In the genomic region with DNA sequence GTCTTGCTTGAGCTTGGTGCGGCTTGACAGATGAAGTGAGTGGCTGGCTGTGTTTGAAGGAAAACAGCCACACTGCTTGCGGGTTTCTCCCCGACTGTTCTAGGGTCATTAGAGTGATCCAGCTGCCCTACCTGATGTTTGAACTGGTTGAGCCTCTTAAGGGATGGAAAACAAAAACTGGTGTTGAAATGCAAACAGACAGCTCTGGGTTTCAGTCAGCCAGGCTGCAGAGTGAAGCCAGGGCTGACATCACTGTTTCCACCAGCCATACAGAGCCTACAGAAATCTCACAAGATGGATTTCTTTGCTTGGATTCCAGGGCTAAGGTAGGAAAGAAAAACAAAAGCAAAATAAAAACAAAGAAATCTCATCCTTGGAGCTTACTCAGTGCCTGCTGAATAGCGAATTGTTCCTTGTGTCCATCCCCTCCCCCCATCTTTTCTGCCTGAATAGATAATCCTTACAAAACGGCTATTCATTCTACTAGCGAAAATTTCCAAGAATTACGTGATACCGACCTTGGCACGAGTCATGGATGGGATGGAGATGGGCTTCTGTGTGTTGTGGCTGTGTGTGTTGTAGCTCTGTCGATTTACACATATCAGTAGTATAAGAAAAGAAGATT, we compare ENCODE assay signal across 8 mouse cellular contexts. TPM values are rescaled to one million over a fixed set of nuclear protein-coding genes. Genes with fewer than 3 reads are reported as not detected.
DNase-seq lines count a peak whose midpoint lies in the region; ATAC-seq and TF ChIP-seq lines count a peak whose summit lies in the region.
"Had no signal": no experiment of that assay in that cellular context is flagged by ENCODE, and none has a peak within 500 bp of the region (broad histone marks: within the 10 kb centered on the region; RNA-seq: fewer than 3 reads in every experiment).

No protein-coding gene starts in this region.

- no peak for ATAC-seq in neural tube, embryonic 11.5 days (ENCODE audit: insufficient read depth, low FRiP score, low TSS enrichment)
- ATAC-seq in forebrain, postnatal 0 days = peak; percentile 50
- peak; percentile 37; the same call in 1 of the 2 replicates for ATAC-seq in liver, embryonic 15.5 days (ENCODE audit: insufficient read depth)

- H3K27me3 ChIP-seq in neural tube, embryonic 11.5 days (ENCODE audit: control insufficient read depth, insufficient read depth, low read length) = no peaks in the 10 kb centered on the region
- no peaks in the 10 kb centered on the region for H3K27me3 ChIP-seq in forebrain, postnatal 0 days (ENCODE audit: insufficient read depth, low read length)
- no peaks in the 10 kb centered on the region for H3K27me3 ChIP-seq in liver, embryonic 15.5 days

- no peak for DNase-seq in neural tube, embryonic 11.5 days (ENCODE audit: low spot score)
- no peak for DNase-seq in neural tube, embryonic 10.5 days (ENCODE audit: extremely low spot score, low spot score)
- DNase-seq in forebrain, postnatal 0 days = peak; percentile 56
- DNase-seq in B cell, adult 2 months = no peak
- no peak for DNase-seq in spleen, postnatal 14 days (ENCODE audit: low spot score in 2 of 2)
- no peak for DNase-seq in urinary bladder, postnatal 10 days (ENCODE audit: low spot score)
- DNase-seq: cerebellum, postnatal 25 days had no signal

- no peaks in the 10 kb centered on the region for H3K36me3 ChIP-seq in neural tube, embryonic 11.5 days (ENCODE audit: control insufficient read depth, insufficient read depth, low read length)
- H3K36me3 ChIP-seq in forebrain, postnatal 0 days (ENCODE audit: insufficient read depth) = no peaks in the 10 kb centered on the region
- H3K36me3 ChIP-seq in liver, embryonic 15.5 days (replicated peaks) = no peaks in the 10 kb centered on the region

- 0 out of 2 replicates have a peak, but pooled peaks cover 6% of the 10 kb centered on the region for H3K4me1 ChIP-seq in neural tube, embryonic 11.5 days (ENCODE audit: control insufficient read depth, insufficient read depth, low read length)
- peaks cover 11% of the 10 kb centered on the region for H3K4me1 ChIP-seq in forebrain, postnatal 0 days (ENCODE audit: insufficient read depth)
- peaks cover 9% of the 10 kb centered on the region for H3K4me1 ChIP-seq in liver, embryonic 15.5 days (replicated peaks)

- H3K9me3 ChIP-seq in neural tube, embryonic 11.5 days (ENCODE audit: control insufficient read depth, low read length) = no peaks in the 10 kb centered on the region
- no peaks in the 10 kb centered on the region for H3K9me3 ChIP-seq in forebrain, postnatal 0 days (ENCODE audit: low read length)
- H3K9me3 ChIP-seq in liver, embryonic 15.5 days (replicated peaks) = no peaks in the 10 kb centered on the region

- no peak overlapping the region for H3K9ac ChIP-seq in neural tube, embryonic 11.5 days (ENCODE audit: low read length)
- no peak overlapping the region; the same call in 1 of the 2 replicates for H3K9ac ChIP-seq in forebrain, postnatal 0 days
- no peak overlapping the region for H3K9ac ChIP-seq in liver, embryonic 15.5 days

- no peak for TF ChIP-seq CTCF in forebrain, postnatal 0 days (IDR thresholded peaks at IDR 0.05; ENCODE audit: low read depth)

- no peak overlapping the region for H3K4me3 ChIP-seq in neural tube, embryonic 11.5 days (ENCODE audit: low read depth, low read length)
- no peak overlapping the region for H3K4me3 ChIP-seq in forebrain, postnatal 0 days (ENCODE audit: low read depth, low read length)
- H3K4me3 ChIP-seq in liver, embryonic 15.5 days (replicated peaks) = no peak overlapping the region

- WGBS in neural tube, embryonic 11.5 days = 28% methylated on average over 10 of the region's 10 CpGs
- WGBS in forebrain, postnatal 0 days = 13% methylated on average over 10 of the region's 10 CpGs
- 43% methylated on average over 10 of the region's 10 CpGs for WGBS in liver, embryonic 15.5 days (ENCODE audit: insufficient replicate concordance)

- H3K27ac ChIP-seq in neural tube, embryonic 11.5 days (ENCODE audit: low read depth, low read length) = no peak overlapping the region
- no peak overlapping the region for H3K27ac ChIP-seq in forebrain, postnatal 0 days (ENCODE audit: low read depth, low read length)
- H3K27ac ChIP-seq in liver, embryonic 15.5 days (replicated peaks) = peak overlapping the region; percentile 58

- 0 out of 2 replicates have a peak overlapping the region, but pooled peaks have one; percentile 15 for H3K4me2 ChIP-seq in neural tube, embryonic 11.5 days (ENCODE audit: low read depth)
- H3K4me2 ChIP-seq in forebrain, postnatal 0 days (ENCODE audit: low read depth) = no peak overlapping the region; the same call in 1 of the 2 replicates
- H3K4me2 ChIP-seq in liver, embryonic 15.5 days = peak overlapping the region; percentile 32; the same call in 1 of the 2 replicates

RNA-seq across cellular contexts. Expression of a gene that starts 37.4 kb away (rescaled TPM):
- polyA plus RNA-seq in neural tube, embryonic 11.5 days (2014; fragmentation: Nextera tagmentation; extraction: Ambion mirVana) = 40.0 and 40.6 TPM in 2 replicates
- total RNA-seq in forebrain, postnatal 0 days (2014; rRNA removed) = 37.2 and 43.6 TPM in 2 replicates
- polyA plus RNA-seq in forebrain, postnatal 0 days (2015; fragmentation: Nextera tagmentation; extraction: Ambion mirVana) = 23.5 and 23.7 TPM in 2 replicates
- 6.0 and 6.6 TPM in 2 replicates for polyA plus RNA-seq in liver, embryonic 15.5 days (2015; fragmentation: Nextera tagmentation; extraction: Ambion mirVana)
